Mouse (Mus musculus) cerebellum, adult 2 months (tissue): ENCODE data around the gene Dlgap4.
"Not testable (repeated sequence)": the region's sequence is repeated elsewhere in the genome, so short reads cannot be mapped to it uniquely, and the experiment has no call there.

ENCODE experiments used
- CTCF ChIP-seq: fragments of 200-500 bp; IDR thresholded peaks from 2 replicates; pipeline ENCODE4 v1.5.1; 2011; ENCODE audit warnings: low read depth, mild to moderate bottlenecking, control low read depth, low read length, moderate library complexity, borderline replicate concordance; ENCODE audit not compliant: insufficient read depth
- POLR2A ChIP-seq: fragments of 200-500 bp; IDR thresholded peaks from 2 replicates; pipeline ENCODE4 v1.6.1; 2011; ENCODE audit warnings: low read length, control low read depth, borderline replicate concordance; ENCODE audit not compliant: insufficient read depth

- TF ChIP-seq POLR2A, CTCF: not testable (repeated sequence)
These were observed 172.9 kb downstream of the Dlgap4 start for GRCm38 (mm10) chr2:156786369-156786768.
